Mouse (Mus musculus): Measurements from ENCODE around the gene Ttc9. TPM values are rescaled to one million over a fixed set of nuclear protein-coding genes. Genes with fewer than 3 reads are reported as not detected.

The Ttc9 gene
- polyA plus RNA-seq, 1 experiment from 2014 or later: 5.3 TPM

- no peak overlapping the region for H3K27ac ChIP-seq (replicated peaks; ENCODE audit: low read depth, low read length)
- H3K4me3 ChIP-seq (ENCODE audit: low read depth, low read length): no peak overlapping the region
- DNase-seq (ENCODE audit: low spot score) (no peak), ATAC-seq (ENCODE audit: low read depth) (no peak)
- H3K36me3 ChIP-seq (ENCODE audit: control insufficient read depth, insufficient read depth, low read length): no peaks in the 10 kb centered on the region
- H3K9me3 ChIP-seq (ENCODE audit: control insufficient read depth, low read length): no peaks in the 10 kb centered on the region
- H3K4me2 ChIP-seq (ENCODE audit: low read depth, low read length): no peak overlapping the region
- H3K4me1 ChIP-seq (ENCODE audit: control insufficient read depth, insufficient read depth, low read length): no peaks in the 10 kb centered on the region
- no peaks in the 10 kb centered on the region for H3K27me3 ChIP-seq (replicated peaks; ENCODE audit: control insufficient read depth, insufficient read depth, low read length)
- no peak overlapping the region for H3K9ac ChIP-seq (ENCODE audit: low read depth, low read length)
- WGBS: 63% methylated on average over 5 of the region's 5 CpGs
Measured at GRCm38 (mm10) chr12:81640656-81641055, 9.6 kb downstream of the Ttc9 start.

- Histone ChIP-seq H3K36me3 (ENCODE audit: control insufficient read depth, insufficient read depth, low read length) (no peaks in the 10 kb centered on the region), H3K27me3 (replicated peaks; ENCODE audit: control insufficient read depth, insufficient read depth, low read length) (no peaks in the 10 kb centered on the region), H3K4me2 (ENCODE audit: low read depth, low read length) (no peak overlapping the region), H3K9me3 (ENCODE audit: control insufficient read depth, low read length) (no peaks in the 10 kb centered on the region), H3K4me1 (ENCODE audit: control insufficient read depth, insufficient read depth, low read length) (no peaks in the 10 kb centered on the region), H3K9ac (ENCODE audit: low read depth, low read length) (no peak overlapping the region), H3K27ac (replicated peaks; ENCODE audit: low read depth, low read length) (no peak overlapping the region), H3K4me3 (ENCODE audit: low read depth, low read length) (no peak overlapping the region)
- DNase-seq (ENCODE audit: low spot score): no peak
- ATAC-seq (ENCODE audit: low read depth): no peak
- WGBS: 59% methylated on average over 11 of the region's 11 CpGs
Measured at GRCm38 (mm10) chr12:81642361-81643082, 11.5 kb downstream of the Ttc9 start.

GRCm38 (mm10) chr12:81646811-81647210 is 15.8 kb downstream of the Ttc9 start:
- Histone ChIP-seq H3K9me3 (ENCODE audit: control insufficient read depth, low read length) (no peaks in the 10 kb centered on the region), H3K4me1 (ENCODE audit: control insufficient read depth, insufficient read depth, low read length) (no peaks in the 10 kb centered on the region), H3K9ac (ENCODE audit: low read depth, low read length) (no peak overlapping the region), H3K36me3 (ENCODE audit: control insufficient read depth, insufficient read depth, low read length) (no peaks in the 10 kb centered on the region), H3K27ac (replicated peaks; ENCODE audit: low read depth, low read length) (no peak overlapping the region), H3K4me2 (ENCODE audit: low read depth, low read length) (no peak overlapping the region), H3K27me3 (replicated peaks; ENCODE audit: control insufficient read depth, insufficient read depth, low read length) (no peaks in the 10 kb centered on the region), H3K4me3 (ENCODE audit: low read depth, low read length) (no peak overlapping the region)
- ATAC-seq (ENCODE audit: low read depth) (no peak), DNase-seq (ENCODE audit: low spot score) (no peak)
- 78% methylated on average over 6 of the region's 6 CpGs for WGBS

- Histone ChIP-seq H3K4me3 (ENCODE audit: low read depth, low read length) (no peak overlapping the region), H3K27ac (replicated peaks; ENCODE audit: low read depth, low read length) (no peak overlapping the region), H3K4me2 (ENCODE audit: low read depth, low read length) (no peak overlapping the region), H3K4me1 (ENCODE audit: control insufficient read depth, insufficient read depth, low read length) (no peaks in the 10 kb centered on the region), H3K9ac (ENCODE audit: low read depth, low read length) (no peak overlapping the region), H3K36me3 (ENCODE audit: control insufficient read depth, insufficient read depth, low read length) (no peaks in the 10 kb centered on the region), H3K9me3 (ENCODE audit: control insufficient read depth, low read length) (no peaks in the 10 kb centered on the region), H3K27me3 (replicated peaks; ENCODE audit: control insufficient read depth, insufficient read depth, low read length) (no peaks in the 10 kb centered on the region)
- DNase-seq (ENCODE audit: low spot score) (no peak), ATAC-seq (ENCODE audit: low read depth) (no peak)
- WGBS: 93% methylated on average over 8 of the region's 8 CpGs
Measured at GRCm38 (mm10) chr12:81653344-81653743, 22.3 kb downstream of the Ttc9 start.

GRCm38 (mm10) chr12:81657321-81657720 is 26.3 kb downstream of the Ttc9 start:
- 73% methylated on average over 1 of the region's 1 CpGs for WGBS
- no peaks in the 10 kb centered on the region for H3K36me3 ChIP-seq (ENCODE audit: control insufficient read depth, insufficient read depth, low read length)
- H3K27ac ChIP-seq (replicated peaks; ENCODE audit: low read depth, low read length): no peak overlapping the region
- no peaks in the 10 kb centered on the region for H3K27me3 ChIP-seq (replicated peaks; ENCODE audit: control insufficient read depth, insufficient read depth, low read length)
- no peak overlapping the region for H3K9ac ChIP-seq (ENCODE audit: low read depth, low read length)
- DNase-seq (ENCODE audit: low spot score) (no peak), ATAC-seq (ENCODE audit: low read depth) (no peak)
- no peaks in the 10 kb centered on the region for H3K9me3 ChIP-seq (ENCODE audit: control insufficient read depth, low read length)
- no peak overlapping the region for H3K4me3 ChIP-seq (ENCODE audit: low read depth, low read length)
- no peaks in the 10 kb centered on the region for H3K4me1 ChIP-seq (ENCODE audit: control insufficient read depth, insufficient read depth, low read length)
- no peak overlapping the region for H3K4me2 ChIP-seq (ENCODE audit: low read depth, low read length)

- no peak for DNase-seq (ENCODE audit: low spot score)
- Histone ChIP-seq H3K9ac (ENCODE audit: low read depth, low read length) (no peak overlapping the region), H3K27ac (replicated peaks; ENCODE audit: low read depth, low read length) (no peak overlapping the region), H3K4me2 (ENCODE audit: low read depth, low read length) (no peak overlapping the region), H3K36me3 (ENCODE audit: control insufficient read depth, insufficient read depth, low read length) (no peaks in the 10 kb centered on the region), H3K9me3 (ENCODE audit: control insufficient read depth, low read length) (no peaks in the 10 kb centered on the region), H3K4me3 (ENCODE audit: low read depth, low read length) (no peak overlapping the region), H3K27me3 (replicated peaks; ENCODE audit: control insufficient read depth, insufficient read depth, low read length) (no peaks in the 10 kb centered on the region), H3K4me1 (ENCODE audit: control insufficient read depth, insufficient read depth, low read length) (no peaks in the 10 kb centered on the region)
- 84% methylated on average over 7 of the region's 7 CpGs for WGBS
- ATAC-seq (ENCODE audit: low read depth): no peak
Measured at GRCm38 (mm10) chr12:81658086-81658485, 27.0 kb downstream of the Ttc9 start.

GRCm38 (mm10) chr12:81662076-81662475 is 31.0 kb downstream of the Ttc9 start:
- H3K27ac ChIP-seq (replicated peaks; ENCODE audit: low read depth, low read length): no peak overlapping the region
- 78% methylated on average over 4 of the region's 4 CpGs for WGBS
- H3K4me2 ChIP-seq (ENCODE audit: low read depth, low read length): no peak overlapping the region
- no peaks in the 10 kb centered on the region for H3K9me3 ChIP-seq (ENCODE audit: control insufficient read depth, low read length)
- no peak overlapping the region for H3K4me3 ChIP-seq (ENCODE audit: low read depth, low read length)
- ATAC-seq (ENCODE audit: low read depth) (no peak), DNase-seq (ENCODE audit: low spot score) (no peak)
- H3K4me1 ChIP-seq (ENCODE audit: control insufficient read depth, insufficient read depth, low read length): no peaks in the 10 kb centered on the region
- H3K9ac ChIP-seq (ENCODE audit: low read depth, low read length): no peak overlapping the region
- H3K27me3 ChIP-seq (replicated peaks; ENCODE audit: control insufficient read depth, insufficient read depth, low read length): no peaks in the 10 kb centered on the region
- H3K36me3 ChIP-seq (ENCODE audit: control insufficient read depth, insufficient read depth, low read length): no peaks in the 10 kb centered on the region

GRCm38 (mm10) chr12:81663116-81663515 is 32.1 kb downstream of the Ttc9 start:
- Histone ChIP-seq H3K27me3 (replicated peaks; ENCODE audit: control insufficient read depth, insufficient read depth, low read length) (no peaks in the 10 kb centered on the region), H3K27ac (replicated peaks; ENCODE audit: low read depth, low read length) (no peak overlapping the region), H3K4me1 (ENCODE audit: control insufficient read depth, insufficient read depth, low read length) (no peaks in the 10 kb centered on the region), H3K9me3 (ENCODE audit: control insufficient read depth, low read length) (no peaks in the 10 kb centered on the region), H3K4me3 (ENCODE audit: low read depth, low read length) (no peak overlapping the region), H3K36me3 (ENCODE audit: control insufficient read depth, insufficient read depth, low read length) (no peaks in the 10 kb centered on the region), H3K4me2 (ENCODE audit: low read depth, low read length) (no peak overlapping the region), H3K9ac (ENCODE audit: low read depth, low read length) (no peak overlapping the region)
- WGBS: 80% methylated on average over 9 of the region's 9 CpGs
- no peak for ATAC-seq (ENCODE audit: low read depth)
- no peak for DNase-seq (ENCODE audit: low spot score)

GRCm38 (mm10) chr12:81663906-81664305 is 32.9 kb downstream of the Ttc9 start:
- H3K4me2 ChIP-seq (ENCODE audit: low read depth, low read length): no peak overlapping the region

More at GRCm38 (mm10) chr12:81663906-81664305, 32.9 kb downstream of the Ttc9 start:
- H3K27me3 ChIP-seq (replicated peaks; ENCODE audit: control insufficient read depth, insufficient read depth, low read length): no peaks in the 10 kb centered on the region
- H3K36me3 ChIP-seq (ENCODE audit: control insufficient read depth, insufficient read depth, low read length): no peaks in the 10 kb centered on the region
- H3K9ac ChIP-seq (ENCODE audit: low read depth, low read length): no peak overlapping the region
- H3K9me3 ChIP-seq (ENCODE audit: control insufficient read depth, low read length): no peaks in the 10 kb centered on the region
- H3K4me1 ChIP-seq (ENCODE audit: control insufficient read depth, insufficient read depth, low read length): no peaks in the 10 kb centered on the region
- ATAC-seq (ENCODE audit: low read depth) (no peak), DNase-seq (ENCODE audit: low spot score) (no peak)
- 54% methylated on average over 5 of the region's 5 CpGs for WGBS
- H3K27ac ChIP-seq (replicated peaks; ENCODE audit: low read depth, low read length): no peak overlapping the region
- H3K4me3 ChIP-seq (ENCODE audit: low read depth, low read length): no peak overlapping the region

Measured in embryonic facial prominence, embryonic 14.5 days (tissue).